Mouse (Mus musculus) erythroblast, adult 5-6 weeks (primary cell): ENCODE data around the gene Olfr381. TPM values are rescaled to one million over a fixed set of nuclear protein-coding genes. Genes with fewer than 3 reads are reported as not detected.
"Not testable (repeated sequence)": the region's sequence is repeated elsewhere in the genome, so short reads cannot be mapped to it uniquely, and the experiment has no call there.

Source experiments
- ATAC-seq: replicated peaks from 2 replicates; pipeline ENCODE4 v1.8.0; 2016; ENCODE audit warnings: moderate number of reproducible peaks, mild to moderate bottlenecking, moderate TSS enrichment, inconsistent platforms; ENCODE audit not compliant: poor library complexity, low FRiP score, severe bottlenecking
- total RNA-seq, 2 experiments: library from RNA; stranded (forward) in 1 of 2; stranded (reverse) in 1 of 2; fragments of 150-400 nt in 1 of 2; fragments of 200-764, 138-1000 nt in 1 of 2; gene quantifications; 2 replicates each; pipeline versions ENCODE4 v1.2.3 to v1.2.4; 2015 to 2017; ENCODE audit warnings: low replicate concordance in 2 of 2

Gene Olfr381
- not detected in 2 replicates for total RNA-seq (2015; ENCODE audit: low replicate concordance)
- not detected in 2 replicates for total RNA-seq (2017; ENCODE audit: low replicate concordance)

DNA sequence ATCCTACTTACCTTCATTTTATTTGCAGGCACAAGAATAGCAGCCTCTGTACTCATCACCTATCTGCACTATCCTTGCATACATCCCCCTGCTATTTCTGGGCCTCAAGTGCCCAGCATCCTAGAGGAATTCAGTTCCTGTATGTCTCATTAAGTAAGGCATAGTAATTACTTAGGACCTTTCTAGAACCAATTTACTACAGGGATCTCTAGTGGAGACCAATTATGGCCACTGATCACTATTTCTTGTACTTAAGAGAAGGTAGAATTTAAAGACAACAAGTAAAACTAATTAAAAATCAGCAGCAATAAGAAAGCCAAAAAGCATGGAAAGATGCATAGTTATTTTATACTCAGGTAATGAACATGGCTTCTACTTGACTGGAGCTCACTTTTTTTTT lies at the start of gene Olfr381:
Gene Olfr381, minus strand, starts transcription at position 101 of the 400 bp plus-strand sequence.
- no peak for ATAC-seq

DNA sequence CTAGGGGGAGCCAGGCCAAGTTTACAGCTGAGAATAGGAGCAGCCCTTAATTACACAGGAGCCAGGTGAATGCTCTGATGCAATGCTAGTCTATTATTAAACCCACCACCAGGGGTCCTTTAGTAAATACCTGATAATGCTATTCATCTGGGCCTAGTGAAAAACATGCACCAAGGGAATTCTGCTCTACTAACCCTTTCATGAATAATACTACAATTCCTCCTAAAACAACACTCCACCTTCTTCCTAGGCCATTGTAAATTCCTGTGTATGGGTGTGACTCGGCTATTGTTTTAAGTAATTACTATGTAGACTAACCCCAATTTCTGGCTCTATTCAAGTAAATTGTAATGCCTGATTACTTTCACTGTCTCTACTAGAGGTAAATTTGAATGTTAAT lies 37.6 kb upstream of the Olfr381 start:
- ATAC-seq: not testable (repeated sequence)

DNA sequence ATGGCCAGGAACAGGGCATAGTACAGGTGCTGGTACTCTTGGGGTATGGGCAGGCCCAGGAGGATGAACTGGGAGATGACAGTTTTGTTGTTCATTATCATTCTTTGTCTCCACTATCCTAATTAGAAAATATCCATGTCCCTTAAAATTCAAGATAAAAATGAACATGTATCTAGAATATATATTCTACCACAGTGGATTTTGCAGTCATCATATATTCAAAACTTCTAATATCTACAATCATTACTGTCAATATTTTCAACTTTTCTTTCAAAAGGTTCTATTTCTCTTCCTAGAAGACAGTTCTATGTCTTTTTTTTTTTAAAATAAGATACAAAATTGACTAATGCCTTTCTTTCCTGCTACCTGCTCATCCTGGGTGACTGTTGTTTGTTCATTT lies 25.7 kb upstream of the Olfr381 start, which contains the start of gene Olfr382:
Gene Olfr382, minus strand, starts transcription at position 101 of the 400 bp plus-strand sequence.
- no peak for ATAC-seq

DNA sequence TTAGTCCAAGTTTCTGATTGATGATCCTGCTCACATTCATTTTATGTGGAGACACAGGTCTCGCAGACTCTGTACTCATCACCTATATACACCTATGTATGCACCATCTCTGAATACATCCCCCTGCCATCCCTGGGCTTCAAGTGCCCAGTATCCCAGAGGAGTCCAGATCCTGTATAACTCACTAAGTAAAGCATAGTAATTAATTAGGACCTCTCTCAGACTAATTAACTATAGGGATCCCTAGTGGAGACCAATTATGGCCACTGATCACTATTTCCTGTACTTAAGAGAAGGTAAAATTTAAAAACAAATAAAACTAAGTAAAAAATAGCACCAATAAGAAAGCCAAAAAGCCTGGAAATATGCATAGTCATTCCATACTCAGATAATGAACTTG lies 34.0 kb downstream of the Olfr381 start, which contains the start of gene Olfr380:
Gene Olfr380, minus strand, starts transcription at position 101 of the 400 bp plus-strand sequence.
- no peak for ATAC-seq

Other genes with a start within 250 kb of the Olfr381 start
- gene Trpv3, start 224.2 kb downstream of the Olfr381 start, total RNA-seq (2015; ENCODE audit: low replicate concordance): not detected in 2 replicates
- not detected in 2 replicates for gene Trpv3, start 224.2 kb downstream of the Olfr381 start, total RNA-seq (2017; ENCODE audit: low replicate concordance)
- gene Aspa, start 162.0 kb downstream of the Olfr381 start, total RNA-seq (2015; ENCODE audit: low replicate concordance): 1.3 TPM in 1 of 2 replicates, not detected in the other
- gene Aspa, start 162.0 kb downstream of the Olfr381 start, total RNA-seq (2017; ENCODE audit: low replicate concordance): not detected in 2 replicates
- not detected in 2 replicates for gene Gm49340, start 161.9 kb downstream of the Olfr381 start, total RNA-seq (2015; ENCODE audit: low replicate concordance)
- not detected in 2 replicates for gene Gm49340, start 161.9 kb downstream of the Olfr381 start, total RNA-seq (2017; ENCODE audit: low replicate concordance)
- gene Spata22, start 161.9 kb downstream of the Olfr381 start, total RNA-seq (2015; ENCODE audit: low replicate concordance): not detected in 2 replicates
- not detected in 2 replicates for gene Spata22, start 161.9 kb downstream of the Olfr381 start, total RNA-seq (2017; ENCODE audit: low replicate concordance)
- gene Olfr20, start 140.8 kb downstream of the Olfr381 start, total RNA-seq (2015; ENCODE audit: low replicate concordance): not detected in 2 replicates
- not detected in 2 replicates for gene Olfr20, start 140.8 kb downstream of the Olfr381 start, total RNA-seq (2017; ENCODE audit: low replicate concordance)
- gene Olfr376, start 120.4 kb downstream of the Olfr381 start, total RNA-seq (2015; ENCODE audit: low replicate concordance): not detected in 2 replicates
- not detected in 2 replicates for gene Olfr376, start 120.4 kb downstream of the Olfr381 start, total RNA-seq (2017; ENCODE audit: low replicate concordance)
- not detected in 2 replicates for gene Olfr1, start 92.0 kb downstream of the Olfr381 start, total RNA-seq (2015; ENCODE audit: low replicate concordance)
- gene Olfr1, start 92.0 kb downstream of the Olfr381 start, total RNA-seq (2017; ENCODE audit: low replicate concordance): not detected in 2 replicates
- gene Olfr378, start 63.1 kb downstream of the Olfr381 start, total RNA-seq (2015; ENCODE audit: low replicate concordance): not detected in 2 replicates
- gene Olfr378, start 63.1 kb downstream of the Olfr381 start, total RNA-seq (2017; ENCODE audit: low replicate concordance): not detected in 2 replicates
- not detected in 2 replicates for gene Olfr380, start 34.1 kb downstream of the Olfr381 start, total RNA-seq (2015; ENCODE audit: low replicate concordance)
- gene Olfr380, start 34.1 kb downstream of the Olfr381 start, total RNA-seq (2017; ENCODE audit: low replicate concordance): not detected in 2 replicates
- gene Olfr382, start 25.6 kb upstream of the Olfr381 start, total RNA-seq (2015; ENCODE audit: low replicate concordance): not detected in 2 replicates
- gene Olfr382, start 25.6 kb upstream of the Olfr381 start, total RNA-seq (2017; ENCODE audit: low replicate concordance): not detected in 2 replicates
- gene Olfr385, start 101.4 kb upstream of the Olfr381 start, total RNA-seq (2015; ENCODE audit: low replicate concordance): not detected in 2 replicates
- gene Olfr385, start 101.4 kb upstream of the Olfr381 start, total RNA-seq (2017; ENCODE audit: low replicate concordance): not detected in 2 replicates
- gene Olfr384, start 107.0 kb upstream of the Olfr381 start, total RNA-seq (2015; ENCODE audit: low replicate concordance): not detected in 2 replicates
- gene Olfr384, start 107.0 kb upstream of the Olfr381 start, total RNA-seq (2017; ENCODE audit: low replicate concordance): not detected in 2 replicates
- not detected in 2 replicates for gene Zfp735, start 197.2 kb upstream of the Olfr381 start, total RNA-seq (2015; ENCODE audit: low replicate concordance)
- gene Zfp735, start 197.2 kb upstream of the Olfr381 start, total RNA-seq (2017; ENCODE audit: low replicate concordance): not detected in 2 replicates